Mouse (Mus musculus) kidney, adult 2 months (tissue): Measurements from ENCODE around the gene Fam24a. TPM values are rescaled to one million over a fixed set of nuclear protein-coding genes. Genes with fewer than 3 reads are reported as not detected.

Experiments
- DNase-seq: peaks from one replicate; pipeline ENCODE4 v3.0.0; 2021
- H3K27ac ChIP-seq: fragments of 200-500 bp; 2 replicates; pipeline ENCODE4 v1.5.1; 2012; ENCODE audit warnings: low read depth, low read length, control low read depth, inconsistent platforms; ENCODE audit not compliant: insufficient read depth
- H3K27me3 ChIP-seq: fragments of 200-500 bp; replicated peaks from 2 replicates; pipeline ENCODE4 v1.6.1; 2012; ENCODE audit warnings: mild to moderate bottlenecking, moderate library complexity, low read length, inconsistent platforms; ENCODE audit not compliant: control insufficient read depth, insufficient read depth
- H3K36me3 ChIP-seq: fragments of 200-500 bp; 2 replicates; pipeline ENCODE4 v1.6.1; 2012; ENCODE audit warnings: mild to moderate bottlenecking, moderate library complexity, low read length, inconsistent platforms; ENCODE audit not compliant: control insufficient read depth, insufficient read depth
- H3K4me1 ChIP-seq: fragments of 200-500 bp; 2 replicates; pipeline ENCODE4 v1.6.1; 2011; ENCODE audit warnings: low read length; ENCODE audit not compliant: control insufficient read depth, insufficient read depth
- H3K4me3 ChIP-seq: fragments of 200-500 bp; 2 replicates; pipeline ENCODE4 v1.5.1; 2011; ENCODE audit warnings: mild to moderate bottlenecking, low read depth, low read length, control low read depth; ENCODE audit not compliant: insufficient read depth
- CTCF ChIP-seq: fragments of 200-500 bp; conservative IDR thresholded peaks from 2 replicates; pipeline ENCODE4 v1.5.1; 2011; ENCODE audit warnings: low read depth, mild to moderate bottlenecking, control low read depth, low read length, moderate library complexity, mixed read lengths; ENCODE audit not compliant: insufficient read depth, insufficient read length
- POLR2A ChIP-seq: fragments of 200-500 bp; IDR thresholded peaks from one replicate; pipeline ENCODE4 v1.6.1; 2011; ENCODE audit warnings: low read depth, low read length, control low read depth
- WGBS: fragments of 180-500 bp; shearing (Covaris S2); methylation state at CpG from one replicate; pipeline ENCODE4 v1.1.7; 2018; 5-methylcytosine and 5-hydroxymethylcytosine counted together
- polyA plus RNA-seq: library from polyadenylated mRNA; depleted of rRNA; stranded (reverse); fragments of >200 nt; gene quantifications from 2 replicates; pipeline ENCODE4 v1.2.3, GENCODE M21; 2012; rRNA removed

Gene Fam24a
- polyA plus RNA-seq: not detected in 2 replicates

DNA sequence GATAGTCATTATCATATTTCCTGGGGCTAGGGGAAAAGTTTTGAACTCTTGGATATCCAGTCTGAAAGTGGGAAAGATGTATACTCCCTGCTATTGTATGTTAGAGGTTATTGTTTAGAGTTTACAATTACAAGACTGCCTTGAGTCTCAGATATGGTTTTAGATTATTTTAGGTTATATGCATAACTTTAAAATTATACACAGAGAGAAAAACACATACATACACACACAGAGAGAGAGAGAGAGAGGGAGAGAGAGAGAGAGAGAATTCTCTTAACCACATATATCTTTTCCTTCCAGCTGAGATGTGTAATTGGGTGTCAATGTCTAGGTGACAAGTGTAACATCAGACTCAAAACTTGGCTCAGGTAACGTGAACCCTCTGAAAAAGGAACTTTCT lies at the start of gene Fam24a:
Fam24a (plus strand) TSS at position 301 of the 400 bp plus-strand sequence.
- H3K4me3 ChIP-seq: no peak within 1 kb of the TSS
- TF ChIP-seq CTCF (no peak), POLR2A (no peak)

DNA sequence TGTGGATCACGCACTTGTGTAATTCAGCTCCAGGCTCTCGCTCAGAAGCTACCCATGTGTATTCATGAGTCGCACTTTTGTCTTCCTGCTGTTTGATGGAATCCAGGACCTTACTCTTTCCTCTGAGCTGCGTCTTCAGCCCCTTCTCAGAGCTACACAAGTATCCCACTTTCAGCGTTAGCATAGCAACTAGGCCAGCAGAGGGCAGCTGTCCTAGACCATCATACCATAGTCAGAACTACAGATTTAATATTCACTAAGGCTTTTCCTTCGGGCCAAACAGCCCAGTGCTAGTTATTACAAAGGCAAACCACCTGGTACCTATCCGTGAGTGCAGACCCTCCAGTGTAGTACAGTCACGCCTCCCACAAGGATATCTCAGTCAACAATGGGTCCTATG lies 36.5 kb upstream of the Fam24a start:
- Histone ChIP-seq H3K4me3 (no peak overlapping the region), H3K27ac (no peak overlapping the region), H3K27me3 (no peaks in the 10 kb centered on the region), H3K36me3 (no peaks in the 10 kb centered on the region), H3K4me1 (no peaks in the 10 kb centered on the region)
- no peak for DNase-seq
- WGBS: 76% methylated on average over 8 of the region's 8 CpGs
- TF ChIP-seq CTCF (no peak), POLR2A (no peak)

More for the DNA sequence above, at the start of gene Fam24a:
- Histone ChIP-seq H3K27me3 (no peaks in the 10 kb centered on the region), H3K36me3 (no peaks in the 10 kb centered on the region), H3K4me1 (no peaks in the 10 kb centered on the region), H3K27ac (no peak within 1 kb of the TSS)
- 44% methylated on average over 1 of the region's 1 CpGs for WGBS
- DNase-seq: no peak

DNA sequence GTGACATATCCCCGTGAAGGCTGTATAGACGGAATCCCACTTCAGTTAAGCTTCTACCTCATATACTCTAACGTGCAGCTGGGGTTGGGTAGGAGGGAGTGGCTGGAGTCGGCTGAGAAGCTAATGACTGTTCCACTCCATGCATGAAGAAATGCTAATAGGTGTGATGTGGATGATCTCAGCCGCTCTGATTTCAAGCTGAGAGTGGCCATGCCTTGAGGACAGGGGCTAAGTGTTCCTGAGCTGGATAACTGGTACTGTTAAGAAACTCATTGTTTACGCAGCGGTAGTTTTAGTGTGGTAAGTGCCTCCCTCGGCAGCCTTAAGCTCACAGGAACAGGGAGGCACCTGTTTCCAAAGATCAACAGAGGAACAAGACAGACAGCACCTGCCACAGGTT lies 30.3 kb upstream of the Fam24a start:
- DNase-seq: no peak
- no peak overlapping the region for H3K27ac ChIP-seq
- TF ChIP-seq CTCF (no peak), POLR2A (no peak)
- H3K36me3 ChIP-seq: no peaks in the 10 kb centered on the region
- H3K4me1 ChIP-seq: no peaks in the 10 kb centered on the region
- 48% methylated on average over 8 of the region's 8 CpGs for WGBS
- H3K27me3 ChIP-seq: no peaks in the 10 kb centered on the region
- no peak overlapping the region for H3K4me3 ChIP-seq

DNA sequence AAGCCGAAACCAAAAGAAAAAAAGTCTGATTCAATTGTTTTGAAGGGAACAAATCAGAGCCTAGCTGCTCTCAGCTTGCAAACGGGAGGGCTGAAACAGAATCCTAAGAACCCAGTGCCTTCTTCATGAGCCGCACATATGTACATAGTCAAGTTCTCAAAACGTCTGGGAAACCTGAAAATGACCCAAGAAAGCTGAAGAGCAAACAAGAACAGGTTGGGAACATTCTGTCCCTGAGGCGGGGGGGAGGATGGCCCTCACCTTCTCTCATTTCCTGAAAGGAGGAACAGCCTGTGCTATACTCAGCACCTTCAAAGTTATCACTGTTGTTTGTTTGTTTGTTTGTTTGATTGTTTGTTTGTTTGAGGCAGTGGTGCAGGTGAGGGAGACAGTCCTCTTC lies 26.9 kb upstream of the Fam24a start:
- no peak overlapping the region for H3K27ac ChIP-seq
- TF ChIP-seq CTCF: no peak
- no peak for TF ChIP-seq POLR2A
- H3K27me3 ChIP-seq: no peaks in the 10 kb centered on the region
- 66% methylated on average over 5 of the region's 5 CpGs for WGBS
- no peak for DNase-seq
- H3K36me3 ChIP-seq: no peaks in the 10 kb centered on the region
- no peak overlapping the region for H3K4me3 ChIP-seq
- H3K4me1 ChIP-seq: no peaks in the 10 kb centered on the region

DNA sequence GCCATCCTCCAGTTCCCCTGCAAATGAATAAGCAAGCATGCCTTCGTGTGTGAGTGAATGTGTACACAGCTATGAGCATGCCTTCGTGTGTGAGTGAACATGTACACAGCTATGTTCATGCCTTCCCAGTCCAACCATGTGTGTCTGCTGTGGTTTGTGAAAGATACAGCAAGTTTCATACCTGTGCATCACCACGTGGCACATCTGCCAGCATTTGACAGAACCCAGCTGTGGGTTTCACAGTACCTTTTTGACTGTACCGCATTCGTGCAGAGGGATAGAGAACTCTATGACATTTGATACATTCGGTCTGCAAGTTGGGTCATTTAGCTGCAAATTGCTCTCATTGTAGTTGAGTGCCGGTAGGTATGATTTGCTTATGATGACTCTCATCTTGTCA lies 19.2 kb upstream of the Fam24a start:
- H3K36me3 ChIP-seq: no peaks in the 10 kb centered on the region
- 57% methylated on average over 7 of the region's 7 CpGs for WGBS
- no peaks in the 10 kb centered on the region for H3K4me1 ChIP-seq
- no peaks in the 10 kb centered on the region; the same call in 1 of the 2 replicates for H3K27me3 ChIP-seq
- H3K4me3 ChIP-seq: no peak overlapping the region
- no peak overlapping the region for H3K27ac ChIP-seq
- DNase-seq: no peak
- TF ChIP-seq CTCF (no peak), POLR2A (no peak)

DNA sequence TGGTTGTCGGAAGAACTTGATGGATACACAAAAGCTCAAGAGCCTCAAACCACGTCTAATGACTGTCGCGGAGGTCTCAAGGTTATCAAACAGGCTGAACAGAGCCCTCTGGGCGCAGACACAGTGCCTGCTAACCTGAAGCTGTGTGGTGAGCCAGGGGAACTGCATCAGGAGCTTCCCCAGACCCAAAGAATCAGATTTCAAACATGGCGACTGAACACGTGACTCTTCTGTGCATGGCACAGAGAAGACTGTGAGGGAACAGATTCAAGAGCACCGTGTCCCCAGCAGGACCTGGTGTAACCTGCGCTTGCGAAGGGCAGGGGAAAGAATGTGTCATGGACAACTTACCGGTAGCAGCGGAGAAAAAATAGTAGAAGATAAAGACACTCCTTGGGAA lies 16.1 kb upstream of the Fam24a start:
- WGBS: 77% methylated on average over 12 of the region's 12 CpGs

DNA sequence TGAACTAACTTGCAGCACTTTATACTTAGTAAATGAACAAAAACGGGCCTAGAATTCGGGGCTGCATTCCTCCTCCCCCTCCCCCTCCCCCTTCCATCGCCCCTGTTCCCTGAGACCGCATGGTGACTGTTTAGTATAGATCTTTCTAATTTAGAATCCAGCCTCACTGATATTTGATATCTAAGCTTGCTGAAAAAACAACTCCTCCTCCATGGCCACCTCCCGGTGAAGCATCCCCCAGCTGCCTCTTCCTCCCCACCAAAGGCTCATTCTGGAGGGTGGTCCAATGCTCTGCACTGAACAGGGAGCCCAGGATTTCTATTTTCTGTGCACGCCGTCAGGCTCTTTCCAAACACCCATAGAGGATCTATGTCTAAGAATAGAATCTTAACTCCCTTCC lies 15.3 kb upstream of the Fam24a start:
- no peak for DNase-seq
- 30% methylated on average over 6 of the region's 7 CpGs for WGBS
- H3K27me3 ChIP-seq: no peaks in the 10 kb centered on the region; the same call in 1 of the 2 replicates
- no peaks in the 10 kb centered on the region for H3K36me3 ChIP-seq
- H3K4me3 ChIP-seq: no peak overlapping the region
- no peak for TF ChIP-seq POLR2A
- no peak for TF ChIP-seq CTCF
- no peak overlapping the region for H3K27ac ChIP-seq
- H3K4me1 ChIP-seq: no peaks in the 10 kb centered on the region

More for the DNA sequence above, 16.1 kb upstream of the Fam24a start:
- Histone ChIP-seq H3K27me3 (no peaks in the 10 kb centered on the region; the same call in 1 of the 2 replicates), H3K4me1 (no peaks in the 10 kb centered on the region), H3K4me3 (no peak overlapping the region), H3K27ac (no peak overlapping the region), H3K36me3 (no peaks in the 10 kb centered on the region)
- TF ChIP-seq POLR2A (no peak), CTCF (no peak)
- no peak for DNase-seq
